Mouse (Mus musculus) adrenal gland, postnatal 10 days (tissue): ENCODE results near the gene Gmppa. TPM values are rescaled to one million over a fixed set of nuclear protein-coding genes. Genes with fewer than 3 reads are reported as not detected.

ENCODE experiments used
- DNase-seq: peaks from one replicate; pipeline ENCODE4 v3.0.0; 2021; ENCODE audit warnings: mixed read lengths
- total RNA-seq, 2 experiments: library from RNA; stranded (reverse); gene quantifications; 2 replicates each; pipeline ENCODE4 v1.2.3; 2021

The Gmppa gene
- total RNA-seq, 2 experiments from 2014 or later, result 58.6 to 61.8 TPM

GRCm38 (mm10) chr1:75487040-75487404, 51.3 kb downstream of the Gmppa start:
- DNase-seq, result no peak

GRCm38 (mm10) chr1:75487405-75488161, 51.9 kb downstream of the Gmppa start:
- DNase-seq, result peak; percentile 90

- no peak for DNase-seq
Observed at GRCm38 (mm10) chr1:75490785-75491551, 55.2 kb downstream of the Gmppa start.

- no peak for DNase-seq
Observed at GRCm38 (mm10) chr1:75492579-75493170, 56.9 kb downstream of the Gmppa start.

Other genes with a start within 250 kb of the Gmppa start
- gene Ankzf1, start 243.8 kb upstream of the Gmppa start, total RNA-seq, result 10 to 100 TPM; 14.0 to 20.8 TPM
- 10 to 100 TPM; 35.4 to 39.1 TPM for gene Atg9a, start 243.7 kb upstream of the Gmppa start, total RNA-seq
- gene Glb1l, start 225.1 kb upstream of the Gmppa start, total RNA-seq, result 10 to 100 TPM; 18.3 to 26.6 TPM
- 100 to 1,000 TPM in 1 of 2 experiments, 10 to 100 TPM in 1; 91.9 to 101 TPM for gene Stk16, start 225.1 kb upstream of the Gmppa start, total RNA-seq
- gene Tuba4a, start 216.1 kb upstream of the Gmppa start, total RNA-seq, result 100 to 1,000 TPM in 1 of 2 experiments, 10 to 100 TPM in 1; 47.1 to 104 TPM
- not detected for gene A630095N17Rik, start 203.8 kb upstream of the Gmppa start, total RNA-seq
- gene Dnajb2, start 199.5 kb upstream of the Gmppa start, total RNA-seq, result 10 to 100 TPM; 40.5 to 45.1 TPM
- gene Ptprn, start 171.4 kb upstream of the Gmppa start, total RNA-seq, result 10 to 100 TPM; 47.9 to 50.3 TPM
- gene Resp18, start 157.5 kb upstream of the Gmppa start, total RNA-seq, result 100 to 1,000 TPM; 103 to 109 TPM
- gene Dnpep, start 117.9 kb upstream of the Gmppa start, total RNA-seq, result 100 to 1,000 TPM; 103 to 106 TPM
- 100 to 1,000 TPM in 1 of 2 experiments, 10 to 100 TPM in 1; 62.7 to 208 TPM for gene Des, start 75.6 kb upstream of the Gmppa start, total RNA-seq
- 10 to 100 TPM; 12.8 to 30.6 TPM for gene Speg, start 60.6 kb upstream of the Gmppa start, total RNA-seq
- gene Asic4, start 14.5 kb downstream of the Gmppa start, total RNA-seq, result 1 to 10 TPM; 2.5 to 3.3 TPM
- gene Chpf, start 43.4 kb downstream of the Gmppa start, total RNA-seq, result 10 to 100 TPM; 36.9 to 43.6 TPM
- 1 to 10 TPM; 2.5 to 3.8 TPM for gene Tmem198, start 43.6 kb downstream of the Gmppa start, total RNA-seq
- 100 to 1,000 TPM in 1 of 2 experiments, 10 to 100 TPM in 1; 95.2 to 118 TPM for gene Obsl1, start 70.5 kb downstream of the Gmppa start, total RNA-seq
- 10 to 100 TPM; 47.4 to 78.9 TPM for gene Inha, start 71.1 kb downstream of the Gmppa start, total RNA-seq
- 10 to 100 TPM; 17.0 to 21.9 TPM for gene Stk11ip, start 85.6 kb downstream of the Gmppa start, total RNA-seq
- gene Slc4a3, start 110.3 kb downstream of the Gmppa start, total RNA-seq, result 10 to 100 TPM; 44.3 to 68.8 TPM